Comparison of ENCODE assay signal across 9 mouse cellular contexts in the genomic region with DNA sequence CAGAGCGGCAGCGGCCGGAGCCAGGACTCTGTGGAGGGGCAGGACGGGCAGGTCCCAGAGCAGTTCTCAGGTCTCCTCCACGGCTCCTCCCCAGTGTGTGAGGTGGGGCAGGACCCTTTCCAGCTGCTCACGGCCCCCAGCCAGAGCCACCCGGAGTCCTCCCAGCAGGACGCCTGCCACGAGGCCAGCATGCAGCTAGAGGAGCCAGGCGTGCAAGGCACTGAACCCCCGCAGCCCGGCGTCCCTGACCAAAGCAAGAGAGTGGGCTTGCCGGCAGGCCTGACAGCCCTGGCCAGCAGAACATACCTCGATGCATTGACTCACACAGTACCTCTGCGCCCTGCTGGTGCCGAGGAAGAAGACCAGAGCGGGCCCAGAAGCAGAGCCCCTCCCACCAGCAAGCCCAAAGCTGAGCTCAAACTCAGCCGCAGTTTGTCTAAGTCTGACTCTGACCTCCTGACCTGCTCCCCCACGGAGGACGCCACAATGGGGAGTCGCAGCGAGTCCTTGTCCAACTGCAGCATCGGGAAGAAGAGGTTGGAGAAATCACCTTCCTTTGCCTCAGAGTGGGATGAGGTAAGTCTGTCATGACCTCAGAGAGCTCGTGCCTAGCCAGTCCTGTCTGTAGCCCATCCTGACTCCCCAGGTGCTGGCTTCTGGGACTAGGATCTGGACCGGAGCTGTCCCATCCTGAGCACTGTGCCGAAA.
A peak's percentile ranks its signal among the peaks of the same experiment; 100 is the strongest.
DNase-seq lines count a peak whose midpoint lies in the region; ATAC-seq and TF ChIP-seq lines count a peak whose summit lies in the region.
"Had no signal": no experiment of that assay in that cellular context is flagged by ENCODE, and none has a peak within 500 bp of the region (broad histone marks: within the 10 kb centered on the region; RNA-seq: fewer than 3 reads in every experiment).

No protein-coding gene starts in this region.

- peak; percentile 36; the same call in 1 of the 2 replicates for ATAC-seq in hindbrain, embryonic 14.5 days (ENCODE audit: low FRiP score)
- peak; percentile 82 for ATAC-seq in lung, embryonic 14.5 days (ENCODE audit: insufficient read depth)
- ATAC-seq in neural tube, embryonic 15.5 days (ENCODE audit: low FRiP score) = no peak
- ATAC-seq in monocyte, adult 5-6 weeks (replicated peaks; ENCODE audit: insufficient number of reproducible peaks, low FRiP score, low TSS enrichment, poor library complexity, severe bottlenecking) = no peak

- peak overlapping the region; percentile 74 for H3K27ac ChIP-seq in left cerebral cortex, adult 2 months
- H3K27ac ChIP-seq in hindbrain, embryonic 14.5 days = peak overlapping the region; percentile 66
- H3K27ac ChIP-seq in lung, embryonic 14.5 days (ENCODE audit: low read depth) = peak overlapping the region; percentile 97
- H3K27ac ChIP-seq in neural tube, embryonic 15.5 days (replicated peaks) = peak overlapping the region; percentile 74

- no peak; the same call in none of the 2 replicates for TF ChIP-seq CTCF in left cerebral cortex, adult 2 months (IDR thresholded peaks at IDR 0.05)
- 0 out of 2 replicates have a peak, but pooled peaks have one; percentile 14 for TF ChIP-seq CTCF in lung, embryonic 14.5 days (IDR thresholded peaks at IDR 0.05; ENCODE audit: low read depth)

- H3K9me3 ChIP-seq in hindbrain, embryonic 14.5 days (ENCODE audit: control insufficient read depth, low read length) = no peaks in the 10 kb centered on the region
- H3K9me3 ChIP-seq in lung, embryonic 14.5 days (ENCODE audit: low read depth, low read length) = no peaks in the 10 kb centered on the region
- no peaks in the 10 kb centered on the region for H3K9me3 ChIP-seq in neural tube, embryonic 15.5 days (replicated peaks)
- H3K9me3 ChIP-seq: G1E had no signal

- intact Hi-C loops in left cerebral cortex, adult 2 months (cut with DNase I) = loop anchor here (2.0 to 5.0 kb wide), 2 partner anchors 23 to 34 kb away; no protein-coding TSS in a partner anchor

- no peak for DNase-seq in left cerebral cortex, adult 2 months (ENCODE audit: extremely low spot score in 1 of 2, low spot score in 2 of 2)
- no peak for DNase-seq in left cerebral cortex, adult 18-20 months (ENCODE audit: low spot score in 2 of 2)
- peak; percentile 50 for DNase-seq in gastrocnemius, adult 18-20 months (ENCODE audit: low spot score)
- DNase-seq in hindbrain, embryonic 14.5 days (ENCODE audit: low spot score) = no peak
- peak; percentile 65 for DNase-seq in lung, embryonic 14.5 days
- DNase-seq in layer of hippocampus, adult 8-10 months (ENCODE audit: low spot score in 2 of 2) = no peak

- H3K4me1 ChIP-seq in hindbrain, embryonic 14.5 days (replicated peaks; ENCODE audit: control insufficient read depth, insufficient read depth, low read length) = peaks cover 42% of the 10 kb centered on the region
- H3K4me1 ChIP-seq in lung, embryonic 14.5 days (ENCODE audit: insufficient read depth) = peaks cover 28% of the 10 kb centered on the region
- H3K4me1 ChIP-seq in neural tube, embryonic 15.5 days = peaks cover 62% of the 10 kb centered on the region

- H3K4me2 ChIP-seq in hindbrain, embryonic 14.5 days (replicated peaks) = peak overlapping the region; percentile 35
- H3K4me2 ChIP-seq in lung, embryonic 14.5 days = peak overlapping the region; percentile 58
- H3K4me2 ChIP-seq in neural tube, embryonic 15.5 days = peak overlapping the region; percentile 45

- H3K9ac ChIP-seq in hindbrain, embryonic 14.5 days = peak overlapping the region; percentile 31
- H3K9ac ChIP-seq in lung, embryonic 14.5 days = peak overlapping the region; percentile 44
- no peak overlapping the region for H3K9ac ChIP-seq in neural tube, embryonic 15.5 days (replicated peaks)

- WGBS in hindbrain, embryonic 14.5 days = 25% methylated on average over 27 of the region's 27 CpGs
- WGBS in lung, embryonic 14.5 days = 13% methylated on average over 27 of the region's 27 CpGs
- WGBS in neural tube, embryonic 15.5 days = 28% methylated on average over 27 of the region's 27 CpGs

- no peaks in the 10 kb centered on the region for H3K27me3 ChIP-seq in hindbrain, embryonic 14.5 days (ENCODE audit: control insufficient read depth, insufficient read depth, low read length)
- no peaks in the 10 kb centered on the region for H3K27me3 ChIP-seq in lung, embryonic 14.5 days (ENCODE audit: insufficient read depth, low read length)
- no peaks in the 10 kb centered on the region for H3K27me3 ChIP-seq in neural tube, embryonic 15.5 days (replicated peaks)

- peak overlapping the region; percentile 40 for H3K4me3 ChIP-seq in left cerebral cortex, adult 2 months
- H3K4me3 ChIP-seq in hindbrain, embryonic 14.5 days (replicated peaks; ENCODE audit: low read length) = no peak overlapping the region; the same call in 1 of the 2 replicates
- H3K4me3 ChIP-seq in lung, embryonic 14.5 days (ENCODE audit: low read depth, low read length) = peak overlapping the region; percentile 20
- 0 out of 2 replicates have a peak overlapping the region, but pooled peaks have one; percentile 5 for H3K4me3 ChIP-seq in neural tube, embryonic 15.5 days (replicated peaks)

- H3K36me3 ChIP-seq in hindbrain, embryonic 14.5 days (replicated peaks; ENCODE audit: control insufficient read depth, insufficient read depth) = peaks cover 23% of the 10 kb centered on the region; the same call in 1 of the 2 replicates
- H3K36me3 ChIP-seq in lung, embryonic 14.5 days (ENCODE audit: insufficient read depth) = peaks cover 18% of the 10 kb centered on the region
- no peaks in the 10 kb centered on the region for H3K36me3 ChIP-seq in neural tube, embryonic 15.5 days

Comparison
In these comparisons a context has a peak if more than half of its experiments do, and no peak if none do; other contexts are left out.
1. DNase-seq: peak in gastrocnemius, adult 18-20 months (single experiment) and lung, embryonic 14.5 days (single experiment); none in left cerebral cortex, adult 2 months (0 of 2), left cerebral cortex, adult 18-20 months (0 of 2), hindbrain, embryonic 14.5 days (single experiment) and layer of hippocampus, adult 8-10 months (0 of 2).
2. ATAC-seq: peak in hindbrain, embryonic 14.5 days (single experiment) and lung, embryonic 14.5 days (single experiment); none in neural tube, embryonic 15.5 days (single experiment) and monocyte, adult 5-6 weeks (single experiment).
3. Peak in every context shown above with its lines, with median percentiles within 50 percentile points of each other: H3K27ac ChIP-seq and H3K4me2 ChIP-seq.